Mouse (Mus musculus): ENCODE results near the gene Med23. TPM values are rescaled to one million over a fixed set of nuclear protein-coding genes. Genes with fewer than 3 reads are reported as not detected.

The Med23 gene
- 4.5 TPM for polyA plus RNA-seq (2014; fragmentation: Illumina TruSeq; extraction: RNeasy Lipid Tissue Mini Kit (QIAGEN cat#74804); ENCODE audit: insufficient read depth, low read depth, low replicate concordance)

DNA sequence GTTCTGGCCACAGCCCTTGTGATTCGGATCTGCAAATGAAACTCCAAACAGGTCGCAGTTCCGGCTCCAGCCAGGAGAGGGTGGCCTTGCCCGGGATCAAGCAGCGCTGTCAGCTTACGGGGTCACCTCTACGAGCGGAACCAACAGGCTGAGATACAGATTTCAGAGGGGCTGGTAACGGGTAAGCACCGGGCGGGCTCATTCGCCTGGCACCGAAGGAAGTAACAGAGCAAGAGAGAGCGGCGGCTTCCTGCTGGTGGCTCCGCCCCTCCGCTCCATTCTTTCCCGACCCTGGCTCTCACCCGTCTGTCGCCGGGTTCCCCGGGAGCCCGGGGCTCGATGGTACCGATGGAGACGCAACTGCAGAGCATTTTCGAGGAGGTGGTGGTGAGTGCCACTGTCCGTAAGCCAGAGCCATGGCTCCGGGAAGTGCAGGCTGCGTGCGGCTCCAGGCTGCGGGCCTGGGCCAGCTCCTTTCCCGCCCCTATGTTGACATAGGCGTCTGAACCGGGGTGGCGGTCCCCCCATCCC lies at the start of gene Med23:
TSS of gene Med23 (plus strand) at position 227 of the 531 bp plus-strand sequence.

DNA sequence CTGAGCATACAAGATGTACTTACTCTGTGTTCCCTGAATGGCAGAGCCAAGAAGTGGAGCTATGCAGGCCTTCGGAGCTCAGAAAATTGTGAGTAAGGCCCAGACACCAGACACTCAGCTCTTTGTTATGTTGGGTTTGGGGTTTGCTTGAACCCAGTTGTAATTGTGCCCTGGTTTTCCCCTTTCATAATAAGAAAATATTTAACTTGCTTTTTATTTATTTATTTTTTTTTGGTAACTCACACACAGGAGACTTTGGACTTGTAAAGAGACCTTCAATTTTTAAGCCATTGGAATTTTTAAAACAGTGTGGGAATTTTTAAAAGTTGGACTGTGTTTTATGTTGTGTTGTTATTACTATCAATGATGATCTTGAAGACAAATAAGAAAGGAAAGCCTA lies 27.1 kb upstream of the Med23 start, which contains the start of gene Enpp3:
TSS of gene Enpp3 (minus strand) at position 148 of the 400 bp plus-strand sequence.

DNA sequence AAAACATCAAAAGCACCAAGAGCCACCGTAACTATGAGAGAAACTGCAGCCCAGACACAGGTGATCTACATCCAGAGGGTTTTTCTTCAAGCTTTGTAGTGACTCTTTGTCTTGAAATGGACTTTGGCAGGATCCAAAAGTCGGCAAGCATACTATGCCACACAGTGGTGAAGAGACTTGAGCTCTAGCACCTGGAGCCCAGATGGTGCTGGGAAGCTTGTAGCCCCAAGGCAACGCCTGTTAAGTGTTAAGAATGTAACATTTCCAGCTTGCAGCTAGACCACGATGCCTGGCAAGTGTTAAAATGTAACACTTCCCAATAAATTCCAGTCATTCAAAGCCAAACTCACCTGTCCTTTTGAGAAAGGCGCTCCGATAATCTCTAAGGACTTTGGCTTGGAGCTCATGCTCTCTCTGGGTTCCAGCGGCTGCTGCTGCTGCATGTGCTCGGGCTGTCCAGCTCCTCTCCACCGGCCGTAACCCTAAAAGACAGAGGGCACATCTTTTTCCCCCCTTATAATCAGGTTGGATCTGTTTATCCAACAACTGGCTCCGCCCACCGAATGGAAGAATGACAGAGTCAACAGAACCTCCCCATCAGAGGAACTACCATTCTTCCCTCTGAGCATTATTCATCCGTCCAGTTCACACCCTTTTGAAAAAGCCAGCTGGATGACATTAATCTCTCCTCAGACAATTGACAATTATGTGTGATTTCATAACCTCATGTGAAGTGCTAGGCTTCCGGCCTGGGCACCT lies 57.4 kb downstream of the Med23 start, which contains the start of gene Arg1:
TSS of gene Arg1 (minus strand) at position 523 of the 759 bp plus-strand sequence.

Other genes starting within 250 kb of the Med23 start
- 2.0 TPM for gene Enpp1, start 157.8 kb upstream of the Med23 start, polyA plus RNA-seq (2014; fragmentation: Illumina TruSeq; extraction: RNeasy Lipid Tissue Mini Kit (QIAGEN cat#74804); ENCODE audit: insufficient read depth, low read depth, low replicate concordance)
- gene Enpp3, start 27.2 kb upstream of the Med23 start, polyA plus RNA-seq (2014; fragmentation: Illumina TruSeq; extraction: RNeasy Lipid Tissue Mini Kit (QIAGEN cat#74804); ENCODE audit: insufficient read depth, low read depth, low replicate concordance) = 1.3 TPM
- 2.2 TPM for gene Arg1, start 57.5 kb downstream of the Med23 start, polyA plus RNA-seq (2014; fragmentation: Illumina TruSeq; extraction: RNeasy Lipid Tissue Mini Kit (QIAGEN cat#74804); ENCODE audit: insufficient read depth, low read depth, low replicate concordance)